Mouse (Mus musculus): ENCODE measurements around the gene Tfrc.

- TF ChIP-seq CEBPB (IDR thresholded peaks at IDR 0.05; ENCODE audit: low read depth) (no peak), MYOG (IDR thresholded peaks at IDR 0.05; ENCODE audit: control insufficient read depth, extremely low read depth, insufficient read length) (no peak), CTCF (IDR thresholded peaks at IDR 0.05; ENCODE audit: control insufficient read depth, insufficient read depth, insufficient read length) (no peak), MYOD1 (IDR thresholded peaks at IDR 0.05; ENCODE audit: control insufficient read depth, insufficient read length, low read depth) (no peak), USF1 (IDR thresholded peaks at IDR 0.05; ENCODE audit: low read depth) (no peak)
Observed at GRCm38 (mm10) chr16:32572528-32572927, 36.2 kb upstream of the Tfrc start.

Data from C2C12 (cell line).